9 mouse cellular contexts compared by ENCODE assay signal in the genomic region with DNA sequence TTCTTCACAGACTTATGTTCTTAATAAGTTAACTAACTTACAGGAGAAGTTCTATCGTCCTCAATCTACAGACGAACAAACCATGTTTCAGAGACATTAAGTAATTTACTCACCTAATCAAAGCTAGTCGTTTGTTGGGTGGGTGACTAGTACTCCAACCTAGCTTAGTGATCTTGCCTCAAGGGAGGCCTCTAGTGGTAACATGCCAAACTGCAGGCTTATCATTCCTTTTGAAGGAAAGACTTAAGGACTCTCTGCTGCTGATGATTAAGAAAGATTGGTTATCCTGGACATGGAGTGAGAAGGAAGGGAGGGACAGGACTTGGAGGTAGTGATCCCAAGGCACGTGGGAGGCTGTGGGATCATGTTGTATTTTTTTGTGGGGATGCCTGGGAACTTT. TPM values are rescaled to one million over a fixed set of nuclear protein-coding genes. Genes with fewer than 3 reads are reported as not detected.
A peak's percentile ranks its signal among the peaks of the same experiment; 100 is the strongest.
DNase-seq lines count a peak whose midpoint lies in the region; ATAC-seq lines count a peak whose summit lies in the region.
"Had no signal": no experiment of that assay in that cellular context is flagged by ENCODE, and none has a peak within 500 bp of the region (broad histone marks: within the 10 kb centered on the region; RNA-seq: fewer than 3 reads in every experiment).

No protein-coding gene starts in this region.

- DNase-seq in frontal cortex, adult 2 months (ENCODE audit: extremely low spot score in 1 of 2, low spot score in 1 of 2): peak; percentile 24 to 84
- peak; percentile 35 for DNase-seq in urinary bladder, postnatal 25 days (ENCODE audit: low spot score)
- no peak for DNase-seq in urinary bladder, adult 18-20 months (ENCODE audit: low spot score in 2 of 2)
- peak; percentile 74 for DNase-seq in embryo, embryonic 10 days (ENCODE audit: low spot score)
- DNase-seq in kidney, adult 8-10 months: peak; percentile 42 to 76
- DNase-seq in lung, postnatal 10 days: peak; percentile 63
- DNase-seq in telencephalon, adult 2 months (ENCODE audit: low read depth, low spot score): peak; percentile 32

- no peak for ATAC-seq in frontal cortex, adult (ENCODE audit: low TSS enrichment)

RNA-seq across cellular contexts. Expression of gene Ern2, which starts 11.3 kb away (rescaled TPM):
- polyA plus RNA-seq in frontal cortex, adult 2 months (2012; rRNA removed): 0.17 and 0.20 TPM in 2 replicates

RNA-seq across cellular contexts. Expression of gene Chp2, which starts 22.0 kb away (rescaled TPM):
- polyA plus RNA-seq in frontal cortex, adult 2 months (2012; rRNA removed): 2.2 and 2.7 TPM in 2 replicates
- polyA plus RNA-seq: stomach, embryonic 14.5 days had no signal

RNA-seq across cellular contexts. Expression of gene Plk1, which starts 38.1 kb away (rescaled TPM):
- polyA plus RNA-seq in frontal cortex, adult 2 months (2012; rRNA removed): 3.1 and 3.4 TPM in 2 replicates

Comparison
In these comparisons a context has a peak if more than half of its experiments do, and no peak if none do; other contexts are left out.
1. DNase-seq: peak in frontal cortex, adult 2 months (2 of 2), urinary bladder, postnatal 25 days (single experiment), embryo, embryonic 10 days (single experiment), kidney, adult 8-10 months (2 of 2), lung, postnatal 10 days (single experiment) and telencephalon, adult 2 months (single experiment); none in urinary bladder, adult 18-20 months (0 of 2).